Mouse (Mus musculus) limb, embryonic 13.5 days (tissue): ENCODE measurements around the gene Dnajc7. TPM values are rescaled to one million over a fixed set of nuclear protein-coding genes. Genes with fewer than 3 reads are reported as not detected.
"Not testable (repeated sequence)": the region's sequence is repeated elsewhere in the genome, so short reads cannot be mapped to it uniquely, and the experiment has no call there.

Source experiments
- ATAC-seq: fragments of 200-750 bp; cut with Nextera tagmentation; 2 replicates; pipeline ENCODE4 v1.8.0; 2017; ENCODE audit warnings: low read depth, moderate number of reproducible peaks, moderate TSS enrichment; ENCODE audit not compliant: low FRiP score
- H3K27ac ChIP-seq: fragments of 300-500 bp; sonication (generic); 2 replicates; pipeline ENCODE4 v1.5.1; 2015; ENCODE audit warnings: inconsistent platforms, mild to moderate bottlenecking, moderate library complexity
- H3K27me3 ChIP-seq: fragments of 300-500 bp; sonication (generic); 2 replicates; pipeline ENCODE4 v1.6.1; 2015; ENCODE audit warnings: mild to moderate bottlenecking, inconsistent platforms
- H3K36me3 ChIP-seq: fragments of 300-500 bp; sonication (generic); 2 replicates; pipeline ENCODE4 v1.6.1; 2015; ENCODE audit warnings: inconsistent platforms, mild to moderate bottlenecking, moderate library complexity
- H3K4me1 ChIP-seq: fragments of 300-500 bp; sonication (generic); 2 replicates; pipeline ENCODE4 v1.6.1; 2015; ENCODE audit warnings: inconsistent platforms
- H3K4me2 ChIP-seq: fragments of 300-500 bp; sonication (generic); replicated peaks from 2 replicates; pipeline ENCODE4 v1.6.1; 2015; ENCODE audit warnings: inconsistent platforms, mild to moderate bottlenecking, moderate library complexity
- H3K4me3 ChIP-seq: fragments of 300-500 bp; sonication (generic); 2 replicates; pipeline ENCODE4 v1.5.1; 2015; ENCODE audit warnings: moderate library complexity, mild to moderate bottlenecking, inconsistent platforms
- H3K9ac ChIP-seq: fragments of 300-500 bp; sonication (generic); 2 replicates; pipeline ENCODE4 v1.6.1; 2015; ENCODE audit warnings: mild to moderate bottlenecking, inconsistent platforms
- H3K9me3 ChIP-seq: fragments of 300-500 bp; sonication (generic); 2 replicates; pipeline ENCODE4 v1.6.1; 2016; ENCODE audit warnings: inconsistent platforms
- WGBS: fragments of 180-500 bp; shearing (Covaris S2); methylation state at CpG from one replicate; pipeline ENCODE4 v1.1.7; 2015; 5-methylcytosine and 5-hydroxymethylcytosine counted together
- polyA plus RNA-seq: library from polyadenylated mRNA; unstranded; fragments of >200 nt; fragmentation: Nextera tagmentation; extraction: Ambion mirVana; gene quantifications from 2 replicates; pipeline ENCODE4 v1.2.1, GENCODE M21; 2015

The Dnajc7 gene
- polyA plus RNA-seq, 1 experiment from 2014 or later: 283 TPM

DNA sequence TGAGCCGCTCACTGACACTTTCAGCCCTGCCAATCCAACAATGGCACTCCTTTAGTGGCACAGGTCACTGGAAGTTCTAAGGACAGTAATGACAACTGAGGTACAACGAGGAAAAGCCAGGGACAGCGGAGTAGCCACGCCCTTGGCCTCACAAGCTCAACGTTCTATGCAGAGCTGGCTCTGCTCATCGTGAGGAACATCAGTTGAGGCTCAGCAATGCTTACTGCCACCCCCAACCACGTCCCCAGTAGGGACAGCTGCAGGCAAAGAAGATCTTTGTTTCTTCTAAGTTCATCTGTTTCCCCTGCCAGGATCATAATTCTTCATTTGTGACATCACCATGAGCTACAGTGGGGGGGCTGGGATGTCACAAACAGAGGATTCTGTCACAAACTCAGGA, 25.4 kb downstream of the Dnajc7 start:
- no peaks in the 10 kb centered on the region for H3K27me3 ChIP-seq
- no peak overlapping the region for H3K27ac ChIP-seq
- H3K36me3 ChIP-seq: peaks cover 95% of the 10 kb centered on the region
- H3K9me3 ChIP-seq: no peaks in the 10 kb centered on the region
- H3K4me2 ChIP-seq: no peak overlapping the region
- no peak overlapping the region for H3K9ac ChIP-seq
- H3K4me1 ChIP-seq: no peaks in the 10 kb centered on the region
- H3K4me3 ChIP-seq: no peak overlapping the region
- 92% methylated on average over 7 of the region's 7 CpGs for WGBS
- ATAC-seq: no peak

DNA sequence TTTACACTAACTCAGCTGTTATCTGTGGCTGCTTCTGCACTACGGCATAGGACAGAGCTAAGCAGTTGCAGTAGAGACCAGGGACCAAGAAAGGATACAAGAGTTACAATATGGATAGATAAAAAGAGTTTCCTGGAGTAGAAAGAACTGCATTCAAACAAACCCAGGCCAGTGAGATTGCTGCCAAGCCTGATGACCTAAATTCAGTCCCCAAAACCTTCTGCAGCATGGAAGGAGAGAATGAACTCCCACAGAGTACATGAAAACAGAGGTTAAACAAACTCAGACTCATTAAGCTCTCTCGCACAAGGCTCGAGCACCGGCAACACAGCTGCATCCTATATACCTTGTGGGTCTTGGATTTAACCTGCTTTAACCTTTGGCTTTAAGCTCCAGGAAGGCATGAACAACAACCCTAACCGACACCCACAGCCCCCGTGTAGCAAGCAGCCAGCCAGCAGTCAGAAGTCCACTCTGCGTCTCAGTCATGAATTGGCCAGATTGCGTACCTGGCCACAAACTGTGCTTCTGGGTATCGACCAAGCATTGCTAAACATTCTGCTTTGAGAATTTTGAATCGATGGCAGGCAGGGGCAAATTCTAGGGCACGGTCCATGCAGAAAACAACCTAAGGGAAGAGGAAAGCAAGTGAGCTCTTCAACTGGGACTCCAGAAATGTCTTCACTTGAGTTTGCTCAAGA, 27.5 kb downstream of the Dnajc7 start:
- Histone ChIP-seq H3K36me3 (peaks cover 95% of the 10 kb centered on the region), H3K27ac (no peak overlapping the region), H3K4me3 (no peak overlapping the region), H3K9me3 (no peaks in the 10 kb centered on the region), H3K9ac (no peak overlapping the region), H3K4me2 (no peak overlapping the region), H3K4me1 (no peaks in the 10 kb centered on the region), H3K27me3 (no peaks in the 10 kb centered on the region)
- no peak for ATAC-seq
- WGBS: 88% methylated on average over 11 of the region's 11 CpGs

DNA sequence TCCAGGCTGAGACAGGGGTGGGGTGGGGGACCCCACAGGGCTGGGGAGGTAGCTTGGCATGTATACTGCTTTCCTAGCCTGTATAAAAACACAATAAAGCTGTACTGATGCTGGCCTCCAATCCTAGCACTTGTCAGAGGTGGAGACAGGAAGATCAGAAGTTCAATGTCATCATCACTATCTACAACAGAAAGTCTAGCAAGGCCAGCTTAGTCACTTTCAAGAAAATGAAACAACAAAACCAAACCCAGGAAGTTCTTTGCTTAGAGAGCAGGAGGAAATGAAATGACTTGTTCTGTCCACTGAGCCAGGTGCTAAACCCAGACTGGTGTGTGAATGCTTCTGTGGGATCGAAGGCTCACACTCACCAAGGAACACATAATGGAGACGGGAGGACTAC, 31.5 kb downstream of the Dnajc7 start:
- no peaks in the 10 kb centered on the region for H3K4me1 ChIP-seq
- no peak overlapping the region for H3K27ac ChIP-seq
- H3K4me3 ChIP-seq: no peak overlapping the region
- H3K4me2 ChIP-seq: no peak overlapping the region
- no peak overlapping the region for H3K9ac ChIP-seq
- no peaks in the 10 kb centered on the region for H3K9me3 ChIP-seq
- 98% methylated on average over 2 of the region's 2 CpGs for WGBS
- peaks cover 100% of the 10 kb centered on the region for H3K36me3 ChIP-seq
- no peak for ATAC-seq
- no peaks in the 10 kb centered on the region for H3K27me3 ChIP-seq

DNA sequence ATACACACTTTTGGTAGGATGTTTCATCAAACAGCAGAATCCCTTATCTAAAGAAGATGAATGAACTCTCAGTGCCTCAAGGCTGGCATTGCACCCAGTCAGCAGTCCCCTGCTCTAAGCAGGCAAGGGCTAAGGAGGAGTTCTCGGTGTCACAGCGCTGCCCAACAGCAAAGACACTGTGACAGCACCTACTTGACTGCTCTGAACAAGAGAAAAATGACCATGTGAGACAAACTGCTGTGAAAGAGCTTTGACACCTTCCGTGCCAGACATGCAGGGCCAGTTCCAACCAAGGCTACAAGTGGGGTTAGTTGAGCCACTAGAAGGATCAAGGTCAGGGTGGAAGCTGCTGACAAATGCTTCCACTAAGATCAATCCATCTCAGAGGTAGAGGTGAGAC, 34.8 kb downstream of the Dnajc7 start:
- Histone ChIP-seq H3K27me3 (no peaks in the 10 kb centered on the region), H3K9ac (no peak overlapping the region)

DNA sequence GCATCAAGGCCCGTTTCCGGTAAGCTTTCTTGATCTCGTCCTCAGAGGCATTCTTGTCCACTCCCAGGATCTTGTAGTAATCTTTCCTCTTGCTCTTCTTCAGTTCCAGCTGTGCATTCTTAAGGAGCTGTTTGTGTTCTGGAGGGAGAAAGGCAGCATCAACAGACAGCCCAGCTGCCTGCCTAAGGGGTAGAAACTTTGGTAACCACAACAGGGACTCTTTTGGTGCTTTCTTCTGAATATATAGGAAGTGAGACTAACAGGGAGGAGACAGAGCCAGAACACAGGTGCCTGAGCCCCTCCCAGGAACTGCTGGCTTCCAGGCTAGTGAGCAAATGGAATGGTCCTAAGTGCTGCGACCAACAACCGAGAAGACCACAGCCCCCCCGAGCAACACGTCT, 35.4 kb downstream of the Dnajc7 start:
- Histone ChIP-seq H3K4me2 (no peak overlapping the region), H3K4me1 (no peaks in the 10 kb centered on the region), H3K4me3 (no peak overlapping the region), H3K27ac (no peak overlapping the region), H3K36me3 (peaks cover 100% of the 10 kb centered on the region), H3K9me3 (no peaks in the 10 kb centered on the region), H3K9ac (no peak overlapping the region), H3K27me3 (no peaks in the 10 kb centered on the region)
- ATAC-seq: no peak
- 92% methylated on average over 7 of the region's 7 CpGs for WGBS

More for the DNA sequence above, 34.8 kb downstream of the Dnajc7 start:
- no peak overlapping the region for H3K4me2 ChIP-seq
- peaks cover 100% of the 10 kb centered on the region for H3K36me3 ChIP-seq
- no peak for ATAC-seq
- H3K4me3 ChIP-seq: no peak overlapping the region
- WGBS: 99% methylated on average over 3 of the region's 3 CpGs
- no peak overlapping the region for H3K27ac ChIP-seq
- no peaks in the 10 kb centered on the region for H3K4me1 ChIP-seq
- H3K9me3 ChIP-seq: no peaks in the 10 kb centered on the region

DNA sequence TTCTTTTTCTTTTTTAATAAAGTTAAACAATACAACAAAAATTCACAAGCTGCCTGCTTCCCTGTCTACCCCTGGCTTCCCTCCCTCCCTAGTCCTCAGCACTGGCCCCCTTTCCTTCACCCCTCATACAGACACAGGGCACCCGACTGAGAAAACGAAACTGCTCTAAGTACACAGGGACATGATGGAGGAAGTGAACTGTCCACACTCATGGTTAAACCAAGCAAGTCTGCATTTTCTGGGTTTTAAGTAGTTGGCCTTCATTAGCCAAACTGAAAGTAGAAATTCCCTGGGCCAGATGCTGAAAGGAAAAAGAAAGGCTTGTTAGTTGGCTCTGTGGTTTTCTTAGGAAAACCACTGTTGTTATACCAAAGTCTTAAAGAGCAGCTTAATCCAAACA, 37.1 kb downstream of the Dnajc7 start:
- Histone ChIP-seq H3K27me3 (no peaks in the 10 kb centered on the region), H3K9me3 (no peaks in the 10 kb centered on the region), H3K4me2 (no peak overlapping the region), H3K4me3 (no peak overlapping the region), H3K36me3 (peaks cover 99% of the 10 kb centered on the region), H3K4me1 (no peaks in the 10 kb centered on the region), H3K9ac (no peak overlapping the region), H3K27ac (no peak overlapping the region)
- 91% methylated on average over 2 of the region's 2 CpGs for WGBS
- no peak for ATAC-seq

DNA sequence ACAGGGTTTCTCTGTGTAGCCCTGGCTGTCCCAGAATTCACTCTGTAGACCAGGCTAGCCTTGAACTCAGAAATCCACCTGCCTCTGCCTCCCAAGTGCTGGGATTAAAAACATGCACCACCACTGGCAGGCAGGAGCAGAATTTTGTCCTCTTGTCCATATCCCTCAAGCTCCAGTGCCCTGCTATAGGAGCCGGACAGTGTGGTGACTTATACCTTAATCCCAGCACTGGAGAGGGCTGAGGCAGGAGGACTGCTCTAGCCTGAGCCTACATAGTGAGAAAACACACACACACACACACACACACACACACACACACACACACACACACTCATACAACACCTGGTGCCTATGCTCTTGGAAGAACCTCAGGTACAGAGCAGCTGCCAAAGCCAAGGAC, 37.6 kb downstream of the Dnajc7 start:
- not testable (repeated sequence) for ATAC-seq, H3K4me3 ChIP-seq, H3K9ac ChIP-seq, H3K9me3 ChIP-seq, H3K4me2 ChIP-seq, H3K4me1 ChIP-seq, H3K27me3 ChIP-seq, H3K27ac ChIP-seq
- peaks cover 95% of the 10 kb centered on the region for H3K36me3 ChIP-seq
- 90% methylated on average over 1 of the region's 1 CpGs for WGBS

DNA sequence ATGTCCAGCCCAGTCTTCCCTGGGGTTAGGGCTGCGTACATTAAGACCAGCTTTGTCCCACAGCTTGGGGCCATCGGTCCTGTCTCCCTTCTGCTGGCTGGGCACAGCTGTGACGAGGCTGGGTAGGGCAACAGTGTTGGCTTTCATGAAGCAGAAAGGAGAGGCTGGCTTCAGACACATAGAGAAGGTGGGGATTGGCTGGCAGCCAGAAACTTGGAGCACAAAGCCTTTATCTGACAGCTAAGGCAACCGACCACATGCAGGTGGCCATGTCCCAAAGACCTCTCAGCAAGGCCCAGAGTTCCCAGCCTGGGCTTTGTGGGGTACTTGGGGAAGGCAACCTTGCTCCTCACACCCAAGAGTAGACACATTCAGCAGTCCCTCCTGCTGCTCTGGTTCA, 38.2 kb downstream of the Dnajc7 start:
- no peak overlapping the region for H3K4me3 ChIP-seq
- H3K4me2 ChIP-seq: no peak overlapping the region
- no peaks in the 10 kb centered on the region for H3K27me3 ChIP-seq
- H3K4me1 ChIP-seq: peaks cover 2% of the 10 kb centered on the region; the same call in 1 of the 2 replicates
- 82% methylated on average over 4 of the region's 4 CpGs for WGBS
- peaks cover 90% of the 10 kb centered on the region for H3K36me3 ChIP-seq
- H3K9ac ChIP-seq: no peak overlapping the region
- ATAC-seq: no peak
- H3K9me3 ChIP-seq: no peaks in the 10 kb centered on the region
- H3K27ac ChIP-seq: no peak overlapping the region

DNA sequence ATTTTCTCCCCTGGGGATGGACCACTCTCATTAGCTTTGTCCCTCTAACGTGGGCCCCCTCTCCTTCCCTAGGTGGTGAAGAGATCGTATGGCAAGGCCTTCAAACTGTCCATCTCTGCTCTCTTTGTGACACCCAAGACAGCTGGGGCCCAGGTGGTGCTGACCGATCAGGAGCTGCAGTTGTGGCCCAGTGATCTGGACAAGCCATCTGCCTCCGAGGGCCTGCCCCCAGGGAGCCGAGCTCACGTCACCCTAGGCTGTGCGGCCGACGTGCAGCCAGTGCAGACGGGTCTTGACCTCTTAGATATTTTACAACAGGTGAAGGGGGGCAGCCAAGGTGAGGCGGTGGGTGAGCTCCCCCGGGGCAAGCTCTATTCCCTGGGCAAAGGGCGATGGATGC, 39.7 kb downstream of the Dnajc7 start:
- ATAC-seq: no peak
- H3K36me3 ChIP-seq: peaks cover 81% of the 10 kb centered on the region
- 84% methylated on average over 13 of the region's 13 CpGs for WGBS

DNA sequence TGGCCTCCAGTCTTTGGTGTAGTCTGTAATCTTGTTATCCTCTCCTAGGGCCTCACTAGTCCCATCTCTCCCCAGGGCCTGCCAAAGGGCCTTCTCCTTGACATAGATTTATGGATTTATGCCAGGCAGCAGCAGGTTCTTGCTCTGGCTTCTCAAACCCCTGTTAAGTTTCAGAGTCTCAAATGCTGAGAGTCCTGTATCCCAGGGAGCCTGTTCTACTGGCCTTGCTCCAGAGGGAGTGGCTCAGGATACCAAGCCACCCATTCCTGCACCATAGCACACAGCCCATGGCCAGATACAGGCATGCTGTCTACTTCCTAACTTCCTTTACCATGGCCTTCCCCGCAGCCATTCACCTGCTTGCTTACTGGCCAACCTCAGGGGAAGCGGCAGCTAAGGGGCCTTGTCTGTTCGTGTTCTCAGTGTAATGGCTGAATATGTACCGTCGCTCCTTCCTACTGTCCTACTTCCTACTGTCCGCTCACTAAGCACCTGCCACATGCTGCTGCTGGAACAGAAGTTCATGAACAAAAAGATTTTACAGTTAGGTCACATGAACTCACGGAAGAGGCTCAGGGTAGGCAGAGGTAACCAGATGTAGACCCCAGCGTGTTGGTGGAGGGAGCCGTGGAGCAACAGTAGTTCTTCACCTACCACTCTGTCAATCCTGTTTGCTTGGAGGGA, 40.7 kb downstream of the Dnajc7 start:
- ATAC-seq: no peak
- Histone ChIP-seq H3K9me3 (no peaks in the 10 kb centered on the region), H3K36me3 (peaks cover 71% of the 10 kb centered on the region), H3K4me1 (peaks cover 16% of the 10 kb centered on the region), H3K27ac (no peak overlapping the region), H3K4me3 (no peak overlapping the region), H3K4me2 (no peak overlapping the region), H3K27me3 (no peaks in the 10 kb centered on the region), H3K9ac (no peak overlapping the region)
- WGBS: 91% methylated on average over 9 of the region's 9 CpGs

More for the DNA sequence above, 39.7 kb downstream of the Dnajc7 start:
- H3K4me2 ChIP-seq: no peak overlapping the region
- H3K9me3 ChIP-seq: no peaks in the 10 kb centered on the region
- no peaks in the 10 kb centered on the region for H3K27me3 ChIP-seq
- H3K4me3 ChIP-seq: no peak overlapping the region
- no peak overlapping the region for H3K27ac ChIP-seq
- peaks cover 14% of the 10 kb centered on the region for H3K4me1 ChIP-seq
- no peak overlapping the region for H3K9ac ChIP-seq

DNA sequence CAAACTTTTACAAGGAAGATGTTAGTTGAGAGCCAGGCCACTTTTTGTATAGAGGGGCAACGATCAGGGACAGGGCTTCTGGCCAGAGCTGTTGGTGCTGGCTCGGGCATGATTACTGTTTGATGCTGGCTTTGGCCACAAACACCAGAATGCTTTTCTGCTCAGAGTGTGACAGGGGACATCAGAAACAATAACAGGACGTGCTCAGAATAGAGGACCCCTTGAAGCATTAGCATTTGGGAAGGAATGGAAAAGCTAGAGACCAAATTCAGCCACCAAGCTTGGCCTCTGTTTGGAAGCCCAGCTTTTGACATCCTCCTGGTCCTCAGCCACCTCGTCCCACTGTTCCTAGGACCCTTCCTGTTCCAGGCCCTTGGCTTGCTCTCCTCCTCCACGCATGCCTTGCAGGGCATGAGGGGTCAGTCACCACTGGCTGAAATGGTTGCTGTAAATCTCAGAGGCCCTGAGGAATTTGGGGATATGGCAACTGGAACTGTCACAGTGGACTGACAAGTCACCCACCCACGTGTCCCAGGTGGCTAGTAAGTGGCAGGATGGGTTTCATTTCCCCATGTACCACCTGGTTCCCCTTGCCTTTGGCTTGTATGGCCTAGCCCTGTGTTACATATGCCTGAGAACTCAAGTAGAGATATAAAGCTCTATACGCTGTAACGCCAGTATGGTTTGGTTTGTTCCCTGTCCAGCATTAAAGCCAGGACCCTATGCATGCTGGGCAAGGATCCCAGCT, 41.9 kb downstream of the Dnajc7 start:
- no peak overlapping the region for H3K9ac ChIP-seq
- H3K4me3 ChIP-seq: no peak overlapping the region
- no peak overlapping the region for H3K4me2 ChIP-seq
- no peak overlapping the region for H3K27ac ChIP-seq
- no peaks in the 10 kb centered on the region for H3K27me3 ChIP-seq
- WGBS: 78% methylated on average over 8 of the region's 8 CpGs
- no peak for ATAC-seq
- H3K36me3 ChIP-seq: peaks cover 59% of the 10 kb centered on the region
- H3K4me1 ChIP-seq: peaks cover 16% of the 10 kb centered on the region
- no peaks in the 10 kb centered on the region for H3K9me3 ChIP-seq

DNA sequence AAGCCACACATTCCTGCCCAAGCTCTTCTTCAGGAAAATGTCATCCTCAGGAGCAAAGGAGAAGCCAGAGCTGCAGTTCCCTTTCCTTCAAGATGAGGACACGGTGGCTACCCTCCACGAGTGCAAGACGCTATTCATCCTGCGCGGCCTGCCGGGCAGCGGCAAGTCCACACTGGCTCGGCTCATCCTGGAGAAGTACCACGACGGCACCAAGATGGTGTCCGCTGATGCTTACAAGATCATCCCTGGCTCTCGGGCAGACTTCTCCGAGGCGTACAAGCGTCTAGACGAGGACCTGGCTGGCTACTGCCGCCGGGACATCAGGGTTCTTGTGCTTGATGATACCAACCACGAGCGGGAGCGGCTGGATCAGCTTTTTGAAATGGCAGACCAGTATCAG, 43.7 kb downstream of the Dnajc7 start:
- Histone ChIP-seq H3K27ac (peak overlapping the region; percentile 10; the same call in 1 of the 2 replicates), H3K9me3 (no peaks in the 10 kb centered on the region), H3K4me3 (no peak overlapping the region), H3K4me1 (peaks cover 17% of the 10 kb centered on the region), H3K9ac (no peak overlapping the region), H3K36me3 (peaks cover 41% of the 10 kb centered on the region), H3K4me2 (peak overlapping the region; percentile 73; the same call in 1 of the 2 replicates), H3K27me3 (peaks cover 10% of the 10 kb centered on the region)
- ATAC-seq: no peak
- 67% methylated on average over 21 of the region's 21 CpGs for WGBS
